Mouse (Mus musculus): ENCODE data around the gene Ide.

DNA sequence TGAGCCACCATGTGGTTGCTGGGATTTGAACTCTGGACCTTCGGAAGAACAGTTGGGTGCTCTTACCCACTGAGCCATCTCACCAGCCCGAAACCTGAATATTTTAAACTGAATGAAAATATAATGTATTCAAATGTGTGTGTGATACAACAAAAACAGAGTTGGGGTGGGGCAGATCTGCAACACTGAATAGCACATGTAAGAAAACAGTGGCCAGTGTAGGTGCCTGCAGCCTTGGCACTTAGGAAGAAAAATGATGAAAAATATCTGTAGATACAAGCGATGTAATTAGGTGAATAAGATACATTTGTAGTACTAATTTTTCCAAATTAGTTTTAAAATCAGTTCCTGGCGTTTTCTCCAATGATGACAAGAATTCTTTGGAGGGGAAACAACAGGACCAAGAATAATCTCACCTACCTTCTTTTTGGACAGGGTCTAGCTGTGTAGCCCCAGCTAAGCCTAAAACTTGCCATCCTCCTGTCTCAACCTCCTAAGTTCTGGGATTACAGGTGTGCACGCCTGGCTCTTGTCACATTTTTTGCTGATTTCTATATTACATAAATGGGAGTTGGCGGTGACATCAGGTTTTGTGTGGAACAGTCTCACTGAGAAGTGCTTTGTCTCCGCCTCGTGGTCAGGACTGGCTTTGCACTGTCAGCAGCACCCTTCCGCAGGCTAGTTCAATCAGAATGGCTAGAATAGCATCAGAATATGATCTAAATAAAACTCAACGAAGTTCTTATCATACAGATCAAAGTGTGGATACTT lies 72.1 kb downstream of the Ide start:
- TF ChIP-seq TCF3 (IDR thresholded peaks at IDR 0.05; ENCODE audit: insufficient read length, low read depth) (no peak), USF1 (IDR thresholded peaks at IDR 0.05; ENCODE audit: low read depth) (no peak), MAX (IDR thresholded peaks at IDR 0.05; ENCODE audit: low read depth) (no peak), POLR2A (IDR thresholded peaks at IDR 0.05; ENCODE audit: insufficient read length, low read depth) (no peak), POLR2AphosphoS2 (IDR thresholded peaks at IDR 0.05; ENCODE audit: insufficient read length, low read depth) (no peak), MYOG (IDR thresholded peaks at IDR 0.05; ENCODE audit: control insufficient read depth in 1 of 3, insufficient read depth in 1 of 3, insufficient read length in 2 of 3, low read depth in 2 of 3) (no peak), MYOD1 (IDR thresholded peaks at IDR 0.05; ENCODE audit: control insufficient read depth in 1 of 3, insufficient read length in 2 of 3, low read depth in 2 of 3) (no peak), E2F4 (IDR thresholded peaks at IDR 0.05; ENCODE audit: insufficient read depth) (no peak), TCF12 (IDR thresholded peaks at IDR 0.05; ENCODE audit: insufficient read depth, poor library complexity, severe bottlenecking) (no peak), SRF (IDR thresholded peaks at IDR 0.05; ENCODE audit: control insufficient read depth, insufficient read length, low read depth) (no peak)

Measured in myocyte (in vitro differentiated cells).